Mouse (Mus musculus): ENCODE results near the gene Rbfox3. TPM values are rescaled to one million over a fixed set of nuclear protein-coding genes. Genes with fewer than 3 reads are reported as not detected.

The Rbfox3 gene
- polyA plus RNA-seq, 1 experiment from 2014 or later: 55.2 TPM

DNA sequence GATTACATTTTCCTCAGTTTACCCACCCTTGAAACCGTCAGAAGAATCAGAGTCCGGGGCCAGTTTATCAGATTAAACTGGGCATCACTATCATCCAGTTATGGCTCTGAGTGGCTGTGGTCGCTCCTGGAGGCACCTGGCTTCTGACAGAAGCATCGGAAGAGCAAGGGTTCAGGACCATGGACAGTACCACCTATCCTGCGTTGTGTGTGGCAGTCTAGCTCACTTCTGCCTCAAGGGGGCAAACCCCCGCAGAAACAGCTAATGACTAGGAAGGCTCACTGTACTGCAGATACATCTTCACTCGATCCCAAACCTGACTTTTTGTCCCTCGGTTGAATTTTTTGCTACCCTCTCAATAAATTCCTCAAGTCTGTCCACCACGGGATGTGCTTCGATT, 252.1 kb downstream of the Rbfox3 start:
- peak overlapping the region; percentile 55 for H3K27ac ChIP-seq
- H3K4me3 ChIP-seq: no peak overlapping the region
- whole genome bisulfite sequencing: 18% methylated on average over 10 of the region's 10 CpGs
- no peaks in the 10 kb centered on the region for H3K27me3 ChIP-seq
- no peak for ATAC-seq (ENCODE audit: low FRiP score)
- H3K4me1 ChIP-seq (replicated peaks): peaks cover 80% of the 10 kb centered on the region
- H3K36me3 ChIP-seq: no peaks in the 10 kb centered on the region
- no peak overlapping the region; the same call in 1 of the 2 replicates for H3K9ac ChIP-seq
- no peaks in the 10 kb centered on the region for H3K9me3 ChIP-seq
- no peak overlapping the region for H3K4me2 ChIP-seq

DNA sequence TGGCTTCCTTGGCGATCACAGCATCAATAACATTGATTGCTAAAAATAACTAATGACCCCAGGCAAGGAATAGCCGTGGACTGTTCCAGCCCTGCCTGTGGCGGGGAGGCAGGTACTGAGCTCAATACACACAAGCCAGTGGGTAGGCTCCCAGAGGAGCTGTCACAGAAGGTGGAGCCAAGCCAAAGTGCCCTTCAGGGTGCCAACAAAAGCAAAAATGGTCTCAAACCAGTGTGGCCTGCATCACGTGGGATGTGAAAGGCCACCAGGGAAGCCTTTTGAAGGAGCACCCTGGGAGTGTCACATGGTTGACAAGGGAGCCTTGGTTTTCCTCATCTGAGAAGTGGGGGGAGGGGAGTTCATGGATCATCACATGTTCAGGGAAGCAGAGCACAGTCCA, 255.6 kb downstream of the Rbfox3 start:
- Histone ChIP-seq H3K27me3 (no peaks in the 10 kb centered on the region), H3K27ac (no peak overlapping the region), H3K4me2 (no peak overlapping the region), H3K4me3 (no peak overlapping the region), H3K36me3 (no peaks in the 10 kb centered on the region), H3K4me1 (replicated peaks) (peaks cover 72% of the 10 kb centered on the region), H3K9ac (no peak overlapping the region), H3K9me3 (no peaks in the 10 kb centered on the region)
- WGBS: 56% methylated on average over 4 of the region's 4 CpGs
- no peak for ATAC-seq (ENCODE audit: low FRiP score)

DNA sequence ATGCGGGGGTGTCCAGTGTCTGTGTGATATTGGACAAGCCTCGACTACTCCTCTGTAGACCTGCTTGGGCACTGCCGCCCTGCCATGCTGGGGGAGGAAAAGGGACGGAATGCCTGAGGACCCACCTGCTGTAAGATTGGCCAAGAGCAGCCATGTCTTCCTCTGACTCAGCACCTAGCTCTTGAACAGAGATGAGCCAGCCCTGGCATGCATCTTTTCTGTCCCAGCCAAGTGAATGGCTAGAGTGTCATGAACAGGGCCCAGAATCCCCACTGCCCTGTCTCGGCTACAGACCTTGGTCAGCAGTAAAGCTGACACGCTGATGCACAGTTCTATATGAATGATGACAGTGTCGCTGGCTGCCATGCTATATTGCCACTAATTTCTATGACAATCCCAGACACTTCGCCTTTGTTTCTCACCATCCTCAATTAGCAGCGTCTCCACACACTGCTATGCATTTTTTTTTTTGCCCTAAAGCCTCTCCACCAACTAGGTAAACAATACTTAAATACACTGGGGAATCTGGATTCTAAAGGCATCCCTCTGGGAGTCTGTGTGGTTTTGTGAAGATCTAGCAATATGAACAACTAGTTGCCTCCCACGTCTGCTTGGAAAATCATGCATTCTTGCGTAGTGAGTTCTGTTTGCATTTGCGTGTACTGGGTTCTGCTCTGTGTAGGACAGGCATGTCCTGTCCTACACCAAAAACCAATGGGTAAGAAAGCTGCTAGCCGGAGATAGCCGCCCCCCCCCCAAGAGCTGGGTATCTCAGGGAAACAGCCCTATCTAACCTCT, 257.7 kb downstream of the Rbfox3 start:
- no peak for ATAC-seq (ENCODE audit: low FRiP score)
- no peaks in the 10 kb centered on the region for H3K9me3 ChIP-seq
- H3K27me3 ChIP-seq: no peaks in the 10 kb centered on the region
- no peak overlapping the region for H3K4me3 ChIP-seq
- 84% methylated on average over 14 of the region's 14 CpGs for WGBS
- no peaks in the 10 kb centered on the region for H3K36me3 ChIP-seq
- H3K4me1 ChIP-seq (replicated peaks): peaks cover 56% of the 10 kb centered on the region
- H3K9ac ChIP-seq: no peak overlapping the region
- H3K4me2 ChIP-seq: no peak overlapping the region
- no peak overlapping the region; the same call in 1 of the 2 replicates for H3K27ac ChIP-seq

DNA sequence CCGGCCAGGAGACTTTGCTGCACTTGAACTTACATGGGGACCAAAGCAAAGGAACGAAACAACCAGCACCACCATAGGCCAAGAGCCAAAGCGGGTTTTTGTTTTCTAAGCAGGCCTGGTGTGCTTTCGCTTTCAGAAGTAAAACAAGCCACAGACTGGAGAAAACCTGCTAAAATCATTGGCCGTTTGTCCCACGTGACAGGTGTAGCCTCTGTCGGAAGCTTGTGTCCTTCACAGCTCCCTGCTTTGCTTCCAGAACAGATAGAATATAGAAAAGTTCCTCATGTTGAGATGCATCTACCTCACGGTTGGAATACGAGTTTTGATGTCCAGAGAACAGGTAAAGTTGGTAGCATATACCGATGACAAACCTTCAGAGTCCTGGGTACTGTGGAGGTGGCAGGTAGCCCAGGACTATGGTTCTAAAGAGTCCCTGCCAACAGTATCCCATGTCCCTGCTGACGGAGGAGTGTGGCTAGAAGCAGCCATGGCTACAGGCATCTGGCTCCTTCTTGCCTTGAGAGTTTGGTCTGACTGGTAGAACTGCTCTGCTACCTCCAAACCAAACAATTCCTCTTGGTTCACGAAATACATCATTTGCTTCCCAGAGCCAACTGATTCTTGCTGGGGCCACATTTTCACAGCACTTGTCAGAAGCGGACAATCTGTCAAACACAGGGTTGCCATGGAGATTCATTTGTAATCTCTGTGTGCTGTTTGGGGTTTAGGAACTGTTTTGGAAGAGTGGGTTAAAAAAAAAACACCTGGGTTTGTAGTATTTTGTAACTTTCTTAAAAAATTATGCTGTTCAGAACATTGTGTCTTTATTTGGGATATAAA, 258.8 kb downstream of the Rbfox3 start:
- H3K4me3 ChIP-seq: no peak overlapping the region
- 89% methylated on average over 13 of the region's 13 CpGs for WGBS
- no peak overlapping the region for H3K4me2 ChIP-seq
- no peaks in the 10 kb centered on the region for H3K36me3 ChIP-seq
- no peak overlapping the region for H3K27ac ChIP-seq
- peaks cover 45% of the 10 kb centered on the region for H3K4me1 ChIP-seq (replicated peaks)
- H3K9me3 ChIP-seq: no peaks in the 10 kb centered on the region
- no peak overlapping the region for H3K9ac ChIP-seq
- ATAC-seq (ENCODE audit: low FRiP score): no peak
- H3K27me3 ChIP-seq: no peaks in the 10 kb centered on the region

DNA sequence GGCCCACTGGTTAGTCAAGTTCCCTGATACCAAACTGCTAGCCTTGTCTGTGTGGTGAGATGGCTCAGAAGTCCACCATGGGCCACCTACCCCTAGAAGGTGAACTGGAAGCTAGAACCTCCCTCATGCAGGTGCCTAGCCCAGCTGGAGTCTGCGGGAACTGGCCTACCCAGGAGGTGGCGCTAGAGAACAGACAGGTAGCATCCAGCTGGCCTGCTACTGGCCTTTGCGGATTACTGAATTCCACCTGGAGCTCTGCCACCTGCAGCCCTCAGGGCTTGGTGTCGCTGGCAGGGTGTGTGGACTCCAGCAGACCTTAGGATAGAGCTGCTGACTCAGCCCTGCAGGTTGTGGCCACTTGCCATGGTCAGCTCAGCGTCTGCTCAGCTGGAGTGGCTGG, 263.0 kb downstream of the Rbfox3 start:
- H3K9me3 ChIP-seq: no peaks in the 10 kb centered on the region
- no peak overlapping the region for H3K4me2 ChIP-seq
- H3K27ac ChIP-seq: no peak overlapping the region
- H3K4me3 ChIP-seq: no peak overlapping the region
- 31% methylated on average over 5 of the region's 5 CpGs for WGBS
- H3K36me3 ChIP-seq: no peaks in the 10 kb centered on the region
- peaks cover 20% of the 10 kb centered on the region for H3K4me1 ChIP-seq (replicated peaks)
- H3K9ac ChIP-seq: no peak overlapping the region
- no peaks in the 10 kb centered on the region for H3K27me3 ChIP-seq
- ATAC-seq (ENCODE audit: low FRiP score): no peak

DNA sequence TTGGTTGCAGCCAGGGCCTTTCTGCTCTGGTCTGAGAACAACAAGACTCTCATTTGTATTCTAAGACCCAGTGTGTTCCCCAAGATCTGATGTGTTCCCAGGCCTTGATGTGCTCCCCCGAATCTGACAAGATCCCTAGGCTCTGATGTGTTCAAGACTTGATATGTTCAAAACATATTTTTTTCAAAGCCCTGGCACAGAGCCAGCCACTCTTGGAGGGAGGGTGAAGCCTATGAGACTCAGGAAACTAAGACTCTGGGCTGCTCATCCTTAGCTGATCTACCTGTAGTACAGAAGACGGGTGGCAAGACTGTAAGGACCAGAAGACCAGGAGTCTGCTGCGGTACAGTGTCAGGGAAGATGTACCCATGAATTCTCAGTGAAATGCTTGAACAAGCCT, 264.5 kb downstream of the Rbfox3 start:
- H3K27me3 ChIP-seq: no peaks in the 10 kb centered on the region
- no peak overlapping the region for H3K27ac ChIP-seq
- WGBS: 92% methylated on average over 3 of the region's 3 CpGs
- H3K4me3 ChIP-seq: no peak overlapping the region
- no peak overlapping the region for H3K4me2 ChIP-seq
- peaks cover 16% of the 10 kb centered on the region for H3K4me1 ChIP-seq (replicated peaks)
- no peak overlapping the region for H3K9ac ChIP-seq
- H3K36me3 ChIP-seq: no peaks in the 10 kb centered on the region
- no peaks in the 10 kb centered on the region for H3K9me3 ChIP-seq
- ATAC-seq (ENCODE audit: low FRiP score): no peak

DNA sequence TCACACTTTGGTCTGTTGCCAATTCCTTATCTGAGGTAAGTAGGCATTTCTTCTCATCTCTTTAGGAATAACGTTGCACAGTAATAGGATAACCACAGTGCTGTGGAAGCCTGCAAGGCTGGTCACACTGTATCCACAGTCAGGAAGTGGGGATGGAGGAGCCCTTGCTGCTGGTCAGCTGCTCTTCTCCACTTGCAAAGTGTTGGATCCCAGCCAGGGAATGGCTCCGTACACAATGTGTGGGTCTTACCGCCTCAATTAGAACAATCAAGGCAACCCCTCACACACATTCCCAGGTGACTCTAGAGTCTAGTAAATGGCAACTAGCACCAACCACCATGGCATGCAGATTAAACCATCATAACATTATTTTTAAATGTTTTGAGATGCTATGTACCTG, 266.2 kb downstream of the Rbfox3 start:
- H3K4me1 ChIP-seq (replicated peaks): no peaks in the 10 kb centered on the region

DNA sequence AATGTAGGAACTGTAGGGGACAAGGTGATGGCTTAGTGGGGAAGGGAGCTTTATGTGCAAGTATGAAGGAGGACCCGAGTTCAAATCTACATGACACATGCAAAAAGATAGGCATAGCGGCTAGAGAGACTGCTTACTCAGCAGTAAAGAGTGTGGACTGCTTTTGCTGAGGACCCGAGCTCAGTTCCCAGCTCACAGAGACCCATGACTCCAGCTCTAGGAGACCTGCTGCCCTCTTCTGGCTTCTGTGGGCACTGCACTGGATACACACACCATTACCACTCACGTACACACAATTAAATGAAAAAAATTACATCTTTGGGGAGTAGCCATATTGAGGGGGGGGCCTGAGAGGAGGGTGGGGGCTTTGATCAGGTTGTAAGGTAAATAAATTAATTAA, 270.7 kb downstream of the Rbfox3 start:
- Histone ChIP-seq H3K36me3 (no peaks in the 10 kb centered on the region), H3K9me3 (no peaks in the 10 kb centered on the region), H3K4me1 (replicated peaks) (no peaks in the 10 kb centered on the region), H3K9ac (no peak overlapping the region), H3K27me3 (no peaks in the 10 kb centered on the region), H3K4me3 (no peak overlapping the region), H3K27ac (no peak overlapping the region), H3K4me2 (no peak overlapping the region)
- WGBS: 88% methylated on average over 4 of the region's 4 CpGs
- ATAC-seq (ENCODE audit: low FRiP score): no peak

More for the DNA sequence above, 266.2 kb downstream of the Rbfox3 start:
- 83% methylated on average over 3 of the region's 3 CpGs for WGBS
- Histone ChIP-seq H3K27ac (no peak overlapping the region), H3K36me3 (no peaks in the 10 kb centered on the region), H3K4me2 (no peak overlapping the region), H3K4me3 (no peak overlapping the region), H3K9ac (no peak overlapping the region), H3K9me3 (no peaks in the 10 kb centered on the region), H3K27me3 (no peaks in the 10 kb centered on the region)
- no peak for ATAC-seq (ENCODE audit: low FRiP score)

DNA sequence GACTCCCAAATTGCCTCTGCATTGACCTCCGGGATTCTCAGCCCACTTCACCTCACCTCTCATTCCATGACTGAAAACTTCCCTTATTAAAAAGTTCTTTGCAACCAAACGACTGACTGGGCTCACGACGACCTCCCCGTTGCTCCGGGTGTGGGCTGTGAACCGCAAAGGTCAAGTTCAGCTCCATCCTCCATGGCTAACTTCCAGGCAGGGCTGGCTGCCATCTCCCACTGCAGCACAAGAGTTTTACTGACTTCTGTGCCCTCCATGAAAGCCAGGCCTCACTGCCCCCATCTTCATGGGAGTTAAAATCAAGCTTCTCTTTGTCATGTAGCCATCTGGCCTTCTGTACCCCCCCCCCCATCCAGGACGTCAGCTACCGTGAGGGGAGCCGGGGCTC, 273.7 kb downstream of the Rbfox3 start:
- Histone ChIP-seq H3K4me3 (no peak overlapping the region), H3K9me3 (no peaks in the 10 kb centered on the region), H3K27me3 (no peaks in the 10 kb centered on the region), H3K4me2 (no peak overlapping the region), H3K27ac (no peak overlapping the region), H3K4me1 (replicated peaks) (no peaks in the 10 kb centered on the region), H3K36me3 (no peaks in the 10 kb centered on the region), H3K9ac (no peak overlapping the region)
- no peak for ATAC-seq (ENCODE audit: low FRiP score)
- 74% methylated on average over 10 of the region's 10 CpGs for WGBS

DNA sequence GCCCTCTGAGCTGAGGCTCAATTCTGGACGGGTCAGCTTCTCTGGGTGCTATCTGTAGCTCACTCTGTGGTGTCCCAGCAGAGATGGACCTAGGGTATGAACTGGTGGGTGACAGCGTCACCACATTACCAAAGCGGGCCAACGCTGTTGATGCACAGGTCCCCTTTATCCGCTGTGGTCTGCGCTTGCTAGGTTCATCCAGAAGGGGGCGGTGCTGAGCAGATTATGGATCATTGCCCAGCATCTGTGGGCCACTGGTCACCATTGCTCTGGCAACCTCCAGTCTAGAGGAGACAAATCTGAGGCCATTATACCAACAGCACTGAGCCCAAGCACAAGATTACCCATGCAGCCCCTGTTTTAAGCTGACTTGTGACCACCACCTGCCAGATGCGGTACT, 276.8 kb downstream of the Rbfox3 start:
- no peak for ATAC-seq (ENCODE audit: low FRiP score)
- Histone ChIP-seq H3K27ac (no peak overlapping the region), H3K27me3 (no peaks in the 10 kb centered on the region)

DNA sequence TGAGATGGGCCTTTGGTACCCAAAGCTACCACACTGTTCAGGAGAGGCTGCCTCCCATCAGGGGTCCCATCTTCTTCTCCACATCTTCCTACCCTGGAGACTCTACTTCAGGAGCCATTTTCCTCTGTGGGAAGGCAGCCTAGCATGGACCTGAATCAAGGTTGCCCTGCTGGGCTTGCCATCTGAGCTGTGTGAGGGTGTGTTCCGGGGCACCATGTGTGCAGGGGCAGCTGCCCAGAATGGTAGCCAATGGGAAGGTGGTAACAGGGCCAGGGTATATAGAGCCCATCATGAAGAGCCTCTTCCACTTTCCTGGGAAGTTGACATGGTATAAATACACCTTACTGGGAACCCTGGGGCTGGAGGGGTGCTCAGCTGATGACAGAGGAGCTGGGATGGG, 281.7 kb downstream of the Rbfox3 start:
- Histone ChIP-seq H3K27me3 (no peaks in the 10 kb centered on the region), H3K4me3 (no peak overlapping the region), H3K9me3 (no peaks in the 10 kb centered on the region), H3K27ac (no peak overlapping the region), H3K4me2 (no peak overlapping the region), H3K36me3 (no peaks in the 10 kb centered on the region), H3K4me1 (replicated peaks) (peaks cover 33% of the 10 kb centered on the region), H3K9ac (no peak overlapping the region)
- 100% methylated on average over 1 of the region's 1 CpGs for WGBS
- ATAC-seq (ENCODE audit: low FRiP score): no peak

More for the DNA sequence above, 276.8 kb downstream of the Rbfox3 start:
- WGBS: 49% methylated on average over 8 of the region's 8 CpGs
- Histone ChIP-seq H3K9ac (no peak overlapping the region), H3K4me3 (no peak overlapping the region), H3K4me2 (no peak overlapping the region), H3K4me1 (replicated peaks) (no peaks in the 10 kb centered on the region), H3K36me3 (no peaks in the 10 kb centered on the region), H3K9me3 (no peaks in the 10 kb centered on the region)

DNA sequence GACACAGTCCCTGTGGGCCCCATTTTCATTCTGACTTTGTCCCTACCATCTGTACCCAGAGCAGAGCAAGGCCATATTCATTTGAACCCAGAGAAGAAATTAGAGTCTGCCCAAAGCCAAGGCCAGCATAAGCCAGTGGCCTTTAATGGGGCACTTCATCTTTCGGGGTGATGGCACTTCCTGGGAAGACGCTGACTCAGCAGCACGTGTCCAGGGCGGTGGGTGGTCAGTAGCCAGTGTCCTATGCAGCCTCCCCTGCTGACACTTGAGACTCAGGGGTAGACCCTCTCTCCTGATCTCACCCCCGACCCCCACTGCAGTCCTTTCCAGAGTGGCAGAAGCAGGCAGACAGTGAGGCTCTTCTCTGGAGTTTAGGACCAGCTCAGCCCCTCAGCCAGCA, 283.9 kb downstream of the Rbfox3 start:
- Histone ChIP-seq H3K9ac (peak overlapping the region; percentile 29), H3K27me3 (no peaks in the 10 kb centered on the region), H3K9me3 (no peaks in the 10 kb centered on the region), H3K4me1 (replicated peaks) (peaks cover 39% of the 10 kb centered on the region), H3K4me2 (no peak overlapping the region), H3K27ac (peak overlapping the region; percentile 72), H3K36me3 (no peaks in the 10 kb centered on the region), H3K4me3 (no peak overlapping the region)
- WGBS: 55% methylated on average over 5 of the region's 5 CpGs
- ATAC-seq (ENCODE audit: low FRiP score): no peak
